Mouse (Mus musculus) c-Kit-positive CD71-negative TER-119-negative erythroid progenitor cells, embryonic 14.5 days (primary cell): ENCODE measurements around the gene Patl2.
"Not testable (repeated sequence)": the region's sequence is repeated elsewhere in the genome, so short reads cannot be mapped to it uniquely, and the experiment has no call there.

Experiments
- DNase-seq: peaks from one replicate; pipeline ENCODE4 v3.0.0-alpha.2; 2013; ENCODE audit warnings: low read depth

Patl2 gene

GRCm38 (mm10) chr2:122143111-122143510, 42.9 kb downstream of the Patl2 start:
- DNase-seq, result no peak

GRCm38 (mm10) chr2:122141332-122141967, 44.5 kb downstream of the Patl2 start:
- DNase-seq, result no peak

- DNase-seq, result no peak
Observed at GRCm38 (mm10) chr2:122140815-122141214, 45.2 kb downstream of the Patl2 start.

GRCm38 (mm10) chr2:122137839-122138465, 48.0 kb downstream of the Patl2 start:
- DNase-seq, result no peak

- no peak for DNase-seq
Observed at GRCm38 (mm10) chr2:122132618-122133017, 53.4 kb downstream of the Patl2 start.

- no peak for DNase-seq
Observed at GRCm38 (mm10) chr2:122132078-122132477, 53.9 kb downstream of the Patl2 start.

GRCm38 (mm10) chr2:122127635-122128034, 58.4 kb downstream of the Patl2 start:
- DNase-seq, result no peak

GRCm38 (mm10) chr2:122126765-122127347, 59.1 kb downstream of the Patl2 start:
- DNase-seq, result no peak

GRCm38 (mm10) chr2:122125680-122126572, 60.1 kb downstream of the Patl2 start:
- DNase-seq, result no peak

- peak; percentile 95 for DNase-seq
Observed at GRCm38 (mm10) chr2:122117961-122118958, 67.7 kb downstream of the Patl2 start, which contains the start of gene Spg11. TSS of gene Spg11 (minus strand) at chr2:122118386.

- DNase-seq, result no peak
Observed at GRCm38 (mm10) chr2:122116888-122117287, 69.1 kb downstream of the Patl2 start.

- no peak for DNase-seq
Observed at GRCm38 (mm10) chr2:122109714-122110113, 76.3 kb downstream of the Patl2 start.

GRCm38 (mm10) chr2:122108101-122108500, 77.9 kb downstream of the Patl2 start:
- no peak for DNase-seq

GRCm38 (mm10) chr2:122102070-122102469, 83.9 kb downstream of the Patl2 start:
- DNase-seq, result no peak

- DNase-seq, result not testable (repeated sequence)
Observed at GRCm38 (mm10) chr2:122097686-122098085, 88.3 kb downstream of the Patl2 start.

- DNase-seq, result no peak
Observed at GRCm38 (mm10) chr2:122093844-122094243, 92.1 kb downstream of the Patl2 start.

- no peak for DNase-seq
Observed at GRCm38 (mm10) chr2:122086446-122086845, 99.5 kb downstream of the Patl2 start.

- DNase-seq, result no peak
Observed at GRCm38 (mm10) chr2:122081728-122082456, 104.1 kb downstream of the Patl2 start.
